Mouse (Mus musculus): Measurements from ENCODE around the gene Rangap1.

GRCm38 (mm10) chr15:81764573-81764972, 19.2 kb upstream of the Rangap1 start:
- TF ChIP-seq GATA1 (IDR thresholded peaks at IDR 0.05; ENCODE audit: borderline replicate concordance, low read length) (no peak), FLI1 (IDR thresholded peaks at IDR 0.05; ENCODE audit: low read length) (no peak)

All from megakaryocyte, embryonic 14.5 days (primary cell).